8 mouse cellular contexts compared by ENCODE assay signal in genomic region chr7:15975904-15976303, GRCm38 (mm10). TPM values are rescaled to one million over a fixed set of nuclear protein-coding genes. Genes with fewer than 3 reads are reported as not detected.
DNase-seq lines count a peak whose midpoint lies in the region; ATAC-seq lines count a peak whose summit lies in the region.

No protein-coding gene starts in this region.

- no peak overlapping the region for H3K4me2 ChIP-seq in forebrain, embryonic 14.5 days (ENCODE audit: low read length)
- no peak overlapping the region for H3K4me2 ChIP-seq in intestine, embryonic 14.5 days (ENCODE audit: low read length)

- no peaks in the 10 kb centered on the region for H3K9me3 ChIP-seq in forebrain, embryonic 14.5 days (replicated peaks; ENCODE audit: control insufficient read depth, low read length)
- H3K9me3 ChIP-seq in forebrain, embryonic 10.5 days = peaks cover 7% of the 10 kb centered on the region
- no peaks in the 10 kb centered on the region for H3K9me3 ChIP-seq in intestine, embryonic 14.5 days (ENCODE audit: control insufficient read depth, low read length)

- H3K36me3 ChIP-seq in forebrain, embryonic 14.5 days (ENCODE audit: control insufficient read depth, insufficient read depth, low read length) = peaks cover 76% of the 10 kb centered on the region
- peaks cover 97% of the 10 kb centered on the region for H3K36me3 ChIP-seq in forebrain, embryonic 10.5 days (replicated peaks)
- peaks cover 65% of the 10 kb centered on the region for H3K36me3 ChIP-seq in intestine, embryonic 14.5 days (ENCODE audit: control insufficient read depth, insufficient read depth, low read length)

- 82% methylated on average over 4 of the region's 4 CpGs for WGBS in forebrain, embryonic 14.5 days
- 80% methylated on average over 4 of the region's 4 CpGs for WGBS in forebrain, embryonic 10.5 days
- WGBS in intestine, embryonic 14.5 days = 76% methylated on average over 4 of the region's 4 CpGs

- no peak overlapping the region for H3K9ac ChIP-seq in forebrain, embryonic 14.5 days (ENCODE audit: low read length)
- H3K9ac ChIP-seq in intestine, embryonic 14.5 days (ENCODE audit: low read length) = no peak overlapping the region

- peak; percentile 39 for DNase-seq in forebrain, embryonic 14.5 days (ENCODE audit: low spot score)
- no peak for DNase-seq in forebrain, embryonic 10.5 days (ENCODE audit: extremely low spot score, low spot score)
- DNase-seq in ovary, postnatal 14 days (ENCODE audit: low spot score) = peak; percentile 49
- DNase-seq in ovary, adult 18-20 months (ENCODE audit: low spot score) = no peak
- peak; percentile 72 for DNase-seq in cerebellum, adult 9-10 months
- no peak for DNase-seq in intestine, embryonic 14.5 days (ENCODE audit: low spot score)
- DNase-seq in layer of hippocampus, adult 8-10 months (ENCODE audit: low spot score in 2 of 2) = no peak

- no peak overlapping the region for H3K4me3 ChIP-seq in forebrain, embryonic 14.5 days (ENCODE audit: low read depth, low read length)
- H3K4me3 ChIP-seq in forebrain, embryonic 10.5 days = no peak overlapping the region
- no peak overlapping the region for H3K4me3 ChIP-seq in intestine, embryonic 14.5 days (ENCODE audit: low read depth, low read length)

- H3K27ac ChIP-seq in forebrain, embryonic 14.5 days (ENCODE audit: low read depth, low read length) = no peak overlapping the region
- no peak overlapping the region for H3K27ac ChIP-seq in forebrain, embryonic 10.5 days
- no peak overlapping the region for H3K27ac ChIP-seq in intestine, embryonic 14.5 days (ENCODE audit: low read depth)

- no peaks in the 10 kb centered on the region for H3K27me3 ChIP-seq in forebrain, embryonic 14.5 days (replicated peaks; ENCODE audit: control insufficient read depth, insufficient read depth, low read length)
- no peaks in the 10 kb centered on the region for H3K27me3 ChIP-seq in forebrain, embryonic 10.5 days (ENCODE audit: poor library complexity, severe bottlenecking)
- no peaks in the 10 kb centered on the region for H3K27me3 ChIP-seq in intestine, embryonic 14.5 days (replicated peaks; ENCODE audit: control insufficient read depth, insufficient read depth, low read length)

- ATAC-seq in forebrain, embryonic 14.5 days = no peak
- 0 out of 2 replicates have a peak, but pooled peaks have one; percentile 49 for ATAC-seq in intestine, embryonic 14.5 days (replicated peaks; ENCODE audit: low FRiP score, low TSS enrichment, low read depth)
- peak; percentile 56; the same call in 1 of the 2 replicates for ATAC-seq in monocyte, adult 5-6 weeks (replicated peaks; ENCODE audit: insufficient number of reproducible peaks, low FRiP score, low TSS enrichment, poor library complexity, severe bottlenecking)

- no peaks in the 10 kb centered on the region for H3K4me1 ChIP-seq in forebrain, embryonic 14.5 days (ENCODE audit: control insufficient read depth, insufficient read depth, low read length)
- H3K4me1 ChIP-seq in forebrain, embryonic 10.5 days = no peaks in the 10 kb centered on the region
- H3K4me1 ChIP-seq in intestine, embryonic 14.5 days (replicated peaks; ENCODE audit: control insufficient read depth, insufficient read depth, low read length) = no peaks in the 10 kb centered on the region

RNA-seq across cellular contexts. Expression of gene Ehd2, which starts 8.5 kb away (rescaled TPM):
- 4.5 and 6.2 TPM in 2 replicates for polyA plus RNA-seq in forebrain, embryonic 14.5 days (2014; fragmentation: Nextera tagmentation; extraction: Ambion mirVana)
- 10.1 and 11.2 TPM in 2 replicates for polyA plus RNA-seq in forebrain, embryonic 10.5 days (2016; fragmentation: Nextera tagmentation; extraction: Ambion mirVana)
- 37.7 and 38.6 TPM in 2 replicates for polyA plus RNA-seq in intestine, embryonic 14.5 days (2014; fragmentation: Nextera tagmentation; extraction: Ambion mirVana)
- total RNA-seq in monocyte, adult 5-6 weeks (2017) = 0.49 TPM in 1 of 3 replicates, not detected in the others
- 10 to 100 TPM in 1 of 4 experiments, 1 to 10 TPM in 3; 6.3 to 10.3 (median 8.7) TPM for total RNA-seq in layer of hippocampus, adult 8-10 months (2022)

RNA-seq across cellular contexts. Expression of gene Nop53, which starts 30.0 kb away (rescaled TPM):
- 142 and 147 TPM in 2 replicates for polyA plus RNA-seq in forebrain, embryonic 14.5 days (2014; fragmentation: Nextera tagmentation; extraction: Ambion mirVana)
- polyA plus RNA-seq in forebrain, embryonic 10.5 days (2016; fragmentation: Nextera tagmentation; extraction: Ambion mirVana) = 171 and 179 TPM in 2 replicates
- polyA plus RNA-seq in intestine, embryonic 14.5 days (2014; fragmentation: Nextera tagmentation; extraction: Ambion mirVana) = 182 and 190 TPM in 2 replicates
- 208 to 319 TPM (median 268 TPM) in 3 replicates for total RNA-seq in monocyte, adult 5-6 weeks (2017)
- 100 to 1,000 TPM; 103 to 147 (median 122) TPM for total RNA-seq in layer of hippocampus, adult 8-10 months (2022)

RNA-seq across cellular contexts. Expression of gene Selenow, which starts 53.7 kb away (rescaled TPM):
- 1,730 and 1,790 TPM in 2 replicates for polyA plus RNA-seq in forebrain, embryonic 14.5 days (2014; fragmentation: Nextera tagmentation; extraction: Ambion mirVana)
- polyA plus RNA-seq in forebrain, embryonic 10.5 days (2016; fragmentation: Nextera tagmentation; extraction: Ambion mirVana) = 828 and 843 TPM in 2 replicates
- polyA plus RNA-seq in intestine, embryonic 14.5 days (2014; fragmentation: Nextera tagmentation; extraction: Ambion mirVana) = 802 and 852 TPM in 2 replicates
- 42.8 to 94.2 TPM (median 48.6 TPM) in 3 replicates for total RNA-seq in monocyte, adult 5-6 weeks (2017)
- 1,000 to 10,000 TPM; 1,057 to 1,355 (median 1,220) TPM for total RNA-seq in layer of hippocampus, adult 8-10 months (2022)

Comparison
In these comparisons a context has a peak if more than half of its experiments do, and no peak if none do; other contexts are left out.
1. DNase-seq: peak in forebrain, embryonic 14.5 days (single experiment), ovary, postnatal 14 days (single experiment) and cerebellum, adult 9-10 months (single experiment); none in forebrain, embryonic 10.5 days (single experiment), ovary, adult 18-20 months (single experiment), intestine, embryonic 14.5 days (single experiment) and layer of hippocampus, adult 8-10 months (0 of 2).